ENCODE assay signal across 9 mouse cellular contexts in genomic region chr2:6403375-6403774, GRCm38 (mm10).
DNase-seq lines count a peak whose midpoint lies in the region; ATAC-seq and TF ChIP-seq lines count a peak whose summit lies in the region.
"Had no signal": no experiment of that assay in that cellular context is flagged by ENCODE, and none has a peak within 500 bp of the region (broad histone marks: within the 10 kb centered on the region; RNA-seq: fewer than 3 reads in every experiment).

No protein-coding gene starts in this region.

- peak; percentile 52 for TF ChIP-seq CTCF in lung, embryonic 14.5 days (IDR thresholded peaks at IDR 0.05; ENCODE audit: low read depth)
- TF ChIP-seq CTCF in liver, adult 2 months (IDR thresholded peaks at IDR 0.05; ENCODE audit: low read depth, low read length), result peak; percentile 64

- H3K9me3 ChIP-seq in lung, embryonic 14.5 days (ENCODE audit: low read depth, low read length), result no peaks in the 10 kb centered on the region
- no peaks in the 10 kb centered on the region for H3K9me3 ChIP-seq in hindbrain, embryonic 13.5 days
- H3K9me3 ChIP-seq in stomach, embryonic 14.5 days (ENCODE audit: control insufficient read depth, low read depth, low read length), result no peaks in the 10 kb centered on the region

- H3K27me3 ChIP-seq in lung, embryonic 14.5 days (ENCODE audit: insufficient read depth, low read length), result no peaks in the 10 kb centered on the region
- H3K27me3 ChIP-seq in hindbrain, embryonic 13.5 days, result no peaks in the 10 kb centered on the region
- H3K27me3 ChIP-seq in liver, adult 2 months (ENCODE audit: control insufficient read depth, insufficient read depth, low read length), result no peaks in the 10 kb centered on the region
- no peaks in the 10 kb centered on the region for H3K27me3 ChIP-seq in stomach, embryonic 14.5 days (ENCODE audit: control insufficient read depth, insufficient read depth, low read length)
- H3K27me3 ChIP-seq: Patski had no signal

- peak overlapping the region; percentile 20; the same call in 1 of the 2 replicates for H3K27ac ChIP-seq in lung, embryonic 14.5 days (ENCODE audit: low read depth)
- H3K27ac ChIP-seq in hindbrain, embryonic 13.5 days, result no peak overlapping the region
- no peak overlapping the region for H3K27ac ChIP-seq in liver, adult 2 months (replicated peaks; ENCODE audit: insufficient read depth, low read depth, low read length)
- peak overlapping the region; percentile 1; the same call in 1 of the 2 replicates for H3K27ac ChIP-seq in stomach, embryonic 14.5 days (ENCODE audit: low read length)

- peak; percentile 69 for DNase-seq in lung, embryonic 14.5 days
- DNase-seq in lung, postnatal 25 days (ENCODE audit: low spot score), result no peak
- no peak for DNase-seq in liver, adult 2 months (ENCODE audit: extremely low read depth, low read depth, low spot score)
- DNase-seq in gastrocnemius, postnatal 4 days (ENCODE audit: low spot score in 2 of 2), result no peak
- DNase-seq in adrenal gland, postnatal 25 days, result no peak
- no peak for DNase-seq in c-Kit-positive CD71-positive TER-119-positive erythroid progenitor cells, embryonic 14.5 days (ENCODE audit: low spot score)

- no peak overlapping the region for H3K9ac ChIP-seq in lung, embryonic 14.5 days
- H3K9ac ChIP-seq in hindbrain, embryonic 13.5 days, result no peak overlapping the region
- H3K9ac ChIP-seq in liver, adult 2 months (ENCODE audit: low read depth, low read length), result no peak overlapping the region
- H3K9ac ChIP-seq in stomach, embryonic 14.5 days (replicated peaks; ENCODE audit: low read depth, low read length), result no peak overlapping the region

- 27% methylated on average over 11 of the region's 11 CpGs for WGBS in lung, embryonic 14.5 days
- 15% methylated on average over 11 of the region's 11 CpGs for WGBS in hindbrain, embryonic 13.5 days
- WGBS in liver, adult 2 months, result 47% methylated on average over 11 of the region's 11 CpGs
- WGBS in stomach, embryonic 14.5 days, result 17% methylated on average over 11 of the region's 11 CpGs

- H3K36me3 ChIP-seq in lung, embryonic 14.5 days (ENCODE audit: insufficient read depth), result no peaks in the 10 kb centered on the region
- H3K36me3 ChIP-seq in hindbrain, embryonic 13.5 days, result no peaks in the 10 kb centered on the region
- H3K36me3 ChIP-seq in liver, adult 2 months (ENCODE audit: control insufficient read depth, insufficient read depth, low read length), result no peaks in the 10 kb centered on the region
- H3K36me3 ChIP-seq in stomach, embryonic 14.5 days (ENCODE audit: control insufficient read depth, insufficient read depth, low read length), result peaks cover 4% of the 10 kb centered on the region

- H3K79me2 ChIP-seq in liver, adult 2 months (ENCODE audit: control insufficient read depth, insufficient read depth, low read length), result peaks cover 15% of the 10 kb centered on the region; the same call in 1 of the 2 replicates

- H3K4me1 ChIP-seq in lung, embryonic 14.5 days (ENCODE audit: insufficient read depth), result no peaks in the 10 kb centered on the region
- H3K4me1 ChIP-seq in hindbrain, embryonic 13.5 days (replicated peaks), result peaks cover 25% of the 10 kb centered on the region
- H3K4me1 ChIP-seq in liver, adult 2 months (ENCODE audit: control insufficient read depth, insufficient read depth, low read length), result peaks cover 9% of the 10 kb centered on the region; the same call in 1 of the 2 replicates
- 0 out of 2 replicates have a peak, but pooled peaks cover 3% of the 10 kb centered on the region for H3K4me1 ChIP-seq in stomach, embryonic 14.5 days (ENCODE audit: control insufficient read depth, insufficient read depth, low read length)

- no peak overlapping the region for H3K4me2 ChIP-seq in lung, embryonic 14.5 days
- 0 out of 2 replicates have a peak overlapping the region, but pooled peaks have one; percentile 10 for H3K4me2 ChIP-seq in hindbrain, embryonic 13.5 days
- H3K4me2 ChIP-seq in stomach, embryonic 14.5 days (replicated peaks; ENCODE audit: low read depth, low read length), result no peak overlapping the region

- peak; percentile 73 for ATAC-seq in lung, embryonic 14.5 days (ENCODE audit: insufficient read depth)
- peak; percentile 63 for ATAC-seq in hindbrain, embryonic 13.5 days (ENCODE audit: low FRiP score)
- peak; percentile 80; the same call in 1 of the 2 replicates for ATAC-seq in stomach, embryonic 14.5 days (ENCODE audit: insufficient number of reproducible peaks, insufficient read depth, low FRiP score, low read depth)
- ATAC-seq: Patski had no signal

- TF ChIP-seq POLR2A in liver, adult 2 months (IDR thresholded peaks at IDR 0.05; ENCODE audit: extremely low read depth, insufficient read depth, low read length), result no peak

- H3K4me3 ChIP-seq in lung, embryonic 14.5 days (ENCODE audit: low read depth, low read length), result no peak overlapping the region
- no peak overlapping the region for H3K4me3 ChIP-seq in hindbrain, embryonic 13.5 days
- no peak overlapping the region for H3K4me3 ChIP-seq in liver, adult 2 months (ENCODE audit: insufficient read depth, low read depth, low read length)
- no peak overlapping the region for H3K4me3 ChIP-seq in stomach, embryonic 14.5 days (ENCODE audit: low read depth, low read length)

Comparison
In these comparisons a context has a peak if more than half of its experiments do, and no peak if none do; other contexts are left out.
1. H3K27ac ChIP-seq: peak in lung, embryonic 14.5 days (single experiment) and stomach, embryonic 14.5 days (single experiment); none in hindbrain, embryonic 13.5 days (single experiment) and liver, adult 2 months (single experiment).
2. Peak in every context shown above with its lines, with median percentiles within 50 percentile points of each other: ATAC-seq.